Mouse (Mus musculus) midbrain, postnatal 0 days (tissue): ENCODE measurements at regions not wholly inside any gene's neighbourhood (a gene's known extent, or its start where the extent isn't known, plus 50 kb on each side); places are given as distances from the start of the nearest gene placed in this dataset.

ENCODE experiments used
- ATAC-seq: fragments of 200-750 bp; cut with Nextera tagmentation; 2 replicates; pipeline ENCODE4 v1.8.0; 2017; ENCODE audit warnings: moderate number of reproducible peaks, mild to moderate bottlenecking, moderate TSS enrichment, moderate library complexity; ENCODE audit not compliant: low FRiP score
- DNase-seq: peaks from one replicate; pipeline ENCODE4 v3.0.0-alpha.2; 2015; ENCODE audit warnings: low spot score
- H3K27ac ChIP-seq: fragments of 300-500 bp; sonication (generic); 2 replicates; pipeline ENCODE4 v1.5.1; 2014; ENCODE audit warnings: low read depth, mild to moderate bottlenecking, low read length, mixed read lengths
- H3K27me3 ChIP-seq: fragments of 300-500 bp; sonication (generic); 2 replicates; pipeline ENCODE4 v1.6.1; 2014; ENCODE audit warnings: low read length, control low read depth, mixed read lengths; ENCODE audit not compliant: insufficient read depth
- H3K36me3 ChIP-seq: fragments of 300-500 bp; sonication (generic); 2 replicates; pipeline ENCODE4 v1.6.1; 2014; ENCODE audit warnings: low read length, control low read depth, mixed read lengths; ENCODE audit not compliant: insufficient read depth
- H3K4me1 ChIP-seq: fragments of 300-500 bp; sonication (generic); 2 replicates; pipeline ENCODE4 v1.6.1; 2014; ENCODE audit warnings: mild to moderate bottlenecking, control low read depth, antibody characterized with exemption, low read length, mixed read lengths; ENCODE audit not compliant: insufficient read depth
- H3K4me2 ChIP-seq: fragments of 300-500 bp; sonication (generic); 2 replicates; pipeline ENCODE4 v1.6.1; 2014; ENCODE audit warnings: low read depth, mild to moderate bottlenecking, low read length, mixed read lengths; ENCODE audit not compliant: poor library complexity, severe bottlenecking
- H3K4me3 ChIP-seq: fragments of 300-500 bp; sonication (generic); 2 replicates; pipeline ENCODE4 v1.5.1; 2014; ENCODE audit warnings: low read depth, mild to moderate bottlenecking, low read length, moderate library complexity
- H3K9ac ChIP-seq: fragments of 300-500 bp; sonication (generic); replicated peaks from 2 replicates; pipeline ENCODE4 v1.6.1; 2014; ENCODE audit warnings: mild to moderate bottlenecking, low read length, moderate library complexity, mixed read lengths; ENCODE audit not compliant: poor library complexity, severe bottlenecking
- H3K9me3 ChIP-seq: fragments of 300-500 bp; sonication (generic); 2 replicates; pipeline ENCODE4 v1.6.1; 2016; ENCODE audit warnings: low read length, control low read depth
- CTCF ChIP-seq: IDR thresholded peaks from 2 replicates; pipeline ENCODE4 v1.5.1; 2016; ENCODE audit warnings: antibody characterized with exemption, mild to moderate bottlenecking
- WGBS: fragments of 180-500 bp; shearing (Covaris S2); extraction: QIAGEN DNeasy Blood & Tissue Kit; methylation state at CpG from one replicate; pipeline ENCODE4 v1.1.7; 2014; 5-methylcytosine and 5-hydroxymethylcytosine counted together

- Histone ChIP-seq H3K27me3 (no peaks in the 10 kb centered on the region), H3K9me3 (no peaks in the 10 kb centered on the region), H3K4me3 (no peak overlapping the region), H3K36me3 (no peaks in the 10 kb centered on the region), H3K4me1 (no peaks in the 10 kb centered on the region), H3K27ac (no peak overlapping the region), H3K9ac (no peak overlapping the region), H3K4me2 (no peak overlapping the region)
- 75% methylated on average over 2 of the region's 2 CpGs for WGBS
- TF ChIP-seq CTCF, result no peak
- DNase-seq, result no peak
- ATAC-seq, result no peak
Observed at GRCm38 (mm10) chr4:95467526-95467925, 89.8 kb upstream of the Fggy start.

GRCm38 (mm10) chr4:95474726-95475406 lies 82.4 kb upstream of the Fggy start:
- no peak for TF ChIP-seq CTCF
- Histone ChIP-seq H3K9me3 (no peaks in the 10 kb centered on the region), H3K4me3 (no peak overlapping the region), H3K27me3 (no peaks in the 10 kb centered on the region), H3K36me3 (no peaks in the 10 kb centered on the region), H3K9ac (no peak overlapping the region), H3K27ac (no peak overlapping the region), H3K4me1 (no peaks in the 10 kb centered on the region), H3K4me2 (no peak overlapping the region)
- 81% methylated on average over 5 of the region's 5 CpGs for WGBS
- DNase-seq (no peak), ATAC-seq (no peak)

- no peak for TF ChIP-seq CTCF
- DNase-seq (peak; percentile 15), ATAC-seq (no peak)
- Histone ChIP-seq H3K27me3 (no peaks in the 10 kb centered on the region), H3K9ac (no peak overlapping the region), H3K9me3 (no peaks in the 10 kb centered on the region), H3K4me1 (no peaks in the 10 kb centered on the region), H3K4me2 (no peak overlapping the region), H3K4me3 (no peak overlapping the region), H3K27ac (no peak overlapping the region), H3K36me3 (no peaks in the 10 kb centered on the region)
- WGBS, result 75% methylated on average over 12 of the region's 12 CpGs
Observed at GRCm38 (mm10) chr4:95476071-95476724, 81.1 kb upstream of the Fggy start.

- ATAC-seq, result no peak
- Histone ChIP-seq H3K9me3 (no peaks in the 10 kb centered on the region), H3K4me3 (no peak overlapping the region), H3K36me3 (no peaks in the 10 kb centered on the region), H3K27me3 (no peaks in the 10 kb centered on the region), H3K27ac (no peak overlapping the region), H3K4me1 (no peaks in the 10 kb centered on the region), H3K4me2 (no peak overlapping the region), H3K9ac (no peak overlapping the region)
- no peak for TF ChIP-seq CTCF
- 72% methylated on average over 6 of the region's 6 CpGs for WGBS
- DNase-seq, result no peak
Observed at GRCm38 (mm10) chr4:95483571-95483970, 73.7 kb upstream of the Fggy start.

- DNase-seq (peak; percentile 32), ATAC-seq (no peak)
- H3K9me3 ChIP-seq, result no peaks in the 10 kb centered on the region
- no peak overlapping the region for H3K9ac ChIP-seq
- TF ChIP-seq CTCF, result no peak
- no peaks in the 10 kb centered on the region for H3K27me3 ChIP-seq
- H3K4me1 ChIP-seq, result no peaks in the 10 kb centered on the region
- H3K4me3 ChIP-seq, result no peak overlapping the region
- H3K27ac ChIP-seq, result no peak overlapping the region
- WGBS, result 85% methylated on average over 7 of the region's 7 CpGs
- H3K36me3 ChIP-seq, result no peaks in the 10 kb centered on the region
- no peak overlapping the region for H3K4me2 ChIP-seq
Observed at GRCm38 (mm10) chr4:95487323-95487722, 70.0 kb upstream of the Fggy start.

- no peaks in the 10 kb centered on the region for H3K36me3 ChIP-seq
- DNase-seq (no peak), ATAC-seq (no peak)
- H3K4me3 ChIP-seq, result no peak overlapping the region
- no peaks in the 10 kb centered on the region for H3K4me1 ChIP-seq
- H3K27me3 ChIP-seq, result no peaks in the 10 kb centered on the region
- H3K27ac ChIP-seq, result no peak overlapping the region
- no peak for TF ChIP-seq CTCF
- no peaks in the 10 kb centered on the region for H3K9me3 ChIP-seq
- WGBS, result 75% methylated on average over 1 of the region's 1 CpGs
- no peak overlapping the region for H3K9ac ChIP-seq
- H3K4me2 ChIP-seq, result no peak overlapping the region
Observed at GRCm38 (mm10) chr4:95487969-95488368, 69.3 kb upstream of the Fggy start.
